Mouse (Mus musculus) stomach, embryonic 16.5 days (tissue): ENCODE measurements around the gene Olfr1410. TPM values are rescaled to one million over a fixed set of nuclear protein-coding genes. Genes with fewer than 3 reads are reported as not detected.

Source experiments
- ATAC-seq: fragments of 200-750 bp; cut with Nextera tagmentation; 2 replicates; pipeline ENCODE4 v1.8.0; 2017; ENCODE audit warnings: moderate number of reproducible peaks, moderate TSS enrichment; ENCODE audit not compliant: insufficient read depth, low FRiP score
- H3K27ac ChIP-seq: fragments of 300-500 bp; sonication (generic); 2 replicates; pipeline ENCODE4 v1.5.1; 2014; ENCODE audit warnings: low read length
- H3K27me3 ChIP-seq: fragments of 300-500 bp; sonication (generic); 2 replicates; pipeline ENCODE4 v1.6.1; 2014; ENCODE audit warnings: low read length, control low read depth, mixed read lengths; ENCODE audit not compliant: control insufficient read depth, insufficient read depth
- H3K36me3 ChIP-seq: fragments of 300-500 bp; sonication (generic); 2 replicates; pipeline ENCODE4 v1.6.1; 2014; ENCODE audit warnings: low read length; ENCODE audit not compliant: control insufficient read depth, insufficient read depth
- H3K4me1 ChIP-seq: fragments of 300-500 bp; sonication (generic); 2 replicates; pipeline ENCODE4 v1.6.1; 2014; ENCODE audit warnings: low read length, control low read depth, mixed read lengths; ENCODE audit not compliant: control insufficient read depth, insufficient read depth
- H3K4me2 ChIP-seq: fragments of 300-500 bp; sonication (generic); 2 replicates; pipeline ENCODE4 v1.6.1; 2014; ENCODE audit warnings: low read depth, low read length, mixed read lengths
- H3K4me3 ChIP-seq: fragments of 300-500 bp; sonication (generic); replicated peaks from 2 replicates; pipeline ENCODE4 v1.5.1; 2014; ENCODE audit warnings: mild to moderate bottlenecking, low read length
- H3K9ac ChIP-seq: fragments of 300-500 bp; sonication (generic); 2 replicates; pipeline ENCODE4 v1.6.1; 2014; ENCODE audit warnings: low read length
- H3K9me3 ChIP-seq: fragments of 300-500 bp; sonication (generic); replicated peaks from 2 replicates; pipeline ENCODE4 v1.6.1; 2016; ENCODE audit warnings: low read length, control low read depth; ENCODE audit not compliant: control insufficient read depth
- WGBS: fragments of 180-500 bp; shearing (Covaris S2); extraction: QIAGEN DNeasy Blood & Tissue Kit; methylation state at CpG from one replicate; pipeline ENCODE4 v1.1.7; 2014; 5-methylcytosine and 5-hydroxymethylcytosine counted together
- polyA plus RNA-seq: library from polyadenylated mRNA; unstranded; fragments of >200 nt; fragmentation: Nextera tagmentation; extraction: Ambion mirVana; gene quantifications from 2 replicates; pipeline ENCODE4 v1.2.1, GENCODE M21; 2015

Olfr1410 gene
- polyA plus RNA-seq, 1 experiment from 2014 or later = not detected

GRCm38 (mm10) chr1:92659392-92659791, 53.8 kb downstream of the Olfr1410 start:
- H3K4me2 ChIP-seq = no peak overlapping the region
- no peak overlapping the region for H3K9ac ChIP-seq
- no peak overlapping the region for H3K4me3 ChIP-seq
- H3K9me3 ChIP-seq = no peaks in the 10 kb centered on the region
- no peaks in the 10 kb centered on the region for H3K36me3 ChIP-seq
- WGBS = 45% methylated on average over 5 of the region's 5 CpGs
- H3K27me3 ChIP-seq = peaks cover under 1% of the 10 kb centered on the region; the same call in 1 of the 2 replicates
- peaks cover 3% of the 10 kb centered on the region; the same call in 1 of the 2 replicates for H3K4me1 ChIP-seq
- no peak for ATAC-seq
- H3K27ac ChIP-seq = no peak overlapping the region

Other genes starting within 250 kb of the Olfr1410 start
- 289 and 292 TPM in 2 replicates for gene Ndufa10, start 131.9 kb upstream of the Olfr1410 start, polyA plus RNA-seq
- not detected in 2 replicates for gene Olfr1416, start 120.7 kb upstream of the Olfr1410 start, polyA plus RNA-seq
- not detected in 2 replicates for gene Olfr1415, start 109.7 kb upstream of the Olfr1410 start, polyA plus RNA-seq
- gene Olfr1414, start 87.1 kb upstream of the Olfr1410 start, polyA plus RNA-seq = not detected in 2 replicates
- gene Olfr1413, start 34.5 kb upstream of the Olfr1410 start, polyA plus RNA-seq = not detected in 2 replicates
- not detected in 2 replicates for gene Olfr1412, start 20.0 kb upstream of the Olfr1410 start, polyA plus RNA-seq
- not detected in 2 replicates for gene Olfr1411, start 11.4 kb upstream of the Olfr1410 start, polyA plus RNA-seq
- gene Olfr12, start 12.0 kb downstream of the Olfr1410 start, polyA plus RNA-seq = not detected in 2 replicates
- gene Cops9, start 36.2 kb downstream of the Olfr1410 start, polyA plus RNA-seq = 335 and 376 TPM in 2 replicates
- gene Otos, start 43.1 kb downstream of the Olfr1410 start, polyA plus RNA-seq = 0.19 TPM in 1 of 2 replicates, not detected in the other
- gene Gpc1, start 225.9 kb downstream of the Olfr1410 start, polyA plus RNA-seq = 36.2 and 39.3 TPM in 2 replicates